Mouse (Mus musculus): ENCODE measurements around the gene Gna11. TPM values are rescaled to one million over a fixed set of nuclear protein-coding genes. Genes with fewer than 3 reads are reported as not detected.

Gene Gna11
- polyA plus RNA-seq, 1 experiment, result 32.0 TPM

DNA sequence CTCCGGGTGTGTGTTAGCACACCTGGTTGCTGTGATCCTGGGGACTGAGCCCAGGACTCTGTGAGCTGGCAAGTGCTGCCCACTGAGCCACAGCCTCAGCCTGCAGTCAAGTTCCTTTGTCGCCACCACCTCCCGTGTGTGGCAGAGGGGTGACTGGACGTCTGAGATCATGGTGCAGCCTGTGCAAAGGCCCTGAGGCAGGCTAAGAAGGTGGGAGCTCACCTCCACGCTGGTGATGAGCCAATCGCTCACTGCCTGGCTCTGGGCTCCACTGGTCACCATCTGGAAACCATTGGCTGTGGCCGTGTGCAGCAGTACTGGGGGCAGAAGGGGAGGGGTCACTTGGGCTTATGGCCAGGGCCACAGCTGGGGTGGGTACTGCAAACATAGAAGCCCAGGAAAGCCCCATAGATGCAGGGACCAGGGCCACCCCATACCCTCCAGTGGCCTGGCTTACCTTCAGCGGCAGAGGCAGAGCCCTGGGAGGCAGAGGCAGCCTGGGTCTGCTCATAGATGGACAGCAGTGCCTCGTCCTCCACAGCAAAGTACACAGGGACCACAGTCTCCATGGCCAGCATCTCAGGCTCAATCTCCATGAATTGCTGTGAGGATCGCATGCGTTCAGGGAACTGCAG lies 52.3 kb downstream of the Gna11 start:
- Histone ChIP-seq H3K9ac (ENCODE audit: low read depth, poor library complexity, severe bottlenecking) (no peak overlapping the region), H3K9me3 (replicated peaks; ENCODE audit: control insufficient read depth, insufficient read depth, low read length, poor library complexity, severe bottlenecking) (no peaks in the 10 kb centered on the region), H3K27ac (ENCODE audit: insufficient read depth, low read length) (no peak overlapping the region), H3K4me3 (ENCODE audit: low read depth, low read length) (no peak overlapping the region), H3K27me3 (ENCODE audit: control insufficient read depth, insufficient read depth, low read length, poor library complexity, severe bottlenecking) (no peaks in the 10 kb centered on the region), H3K4me1 (ENCODE audit: control insufficient read depth, insufficient read depth, low read length) (peaks cover 3% of the 10 kb centered on the region), H3K36me3 (ENCODE audit: control insufficient read depth, insufficient read depth, low read length, poor library complexity, severe bottlenecking) (peaks cover 13% of the 10 kb centered on the region)
- TF ChIP-seq CTCF (IDR thresholded peaks at IDR 0.05; ENCODE audit: low read depth, low read length) (no peak), POLR2A (IDR thresholded peaks at IDR 0.05; ENCODE audit: insufficient read depth, low read length) (no peak), EP300 (IDR thresholded peaks at IDR 0.05; ENCODE audit: insufficient read depth, low read depth, low read length) (no peak)

GRCm38 (mm10) chr10:81491018-81491417 lies 54.0 kb downstream of the Gna11 start:
- peaks cover 20% of the 10 kb centered on the region for H3K36me3 ChIP-seq (ENCODE audit: control insufficient read depth, insufficient read depth, low read length, poor library complexity, severe bottlenecking)
- TF ChIP-seq POLR2A (IDR thresholded peaks at IDR 0.05; ENCODE audit: insufficient read depth, low read length) (no peak), EP300 (IDR thresholded peaks at IDR 0.05; ENCODE audit: insufficient read depth, low read depth, low read length) (no peak), CTCF (IDR thresholded peaks at IDR 0.05; ENCODE audit: low read depth, low read length) (no peak)

GRCm38 (mm10) chr10:81489941-81490340 lies 55.0 kb downstream of the Gna11 start:
- Histone ChIP-seq H3K36me3 (ENCODE audit: control insufficient read depth, insufficient read depth, low read length, poor library complexity, severe bottlenecking) (peaks cover 20% of the 10 kb centered on the region), H3K4me1 (ENCODE audit: control insufficient read depth, insufficient read depth, low read length) (peaks cover under 1% of the 10 kb centered on the region)

More at GRCm38 (mm10) chr10:81491018-81491417, 54.0 kb downstream of the Gna11 start:
- peaks cover 3% of the 10 kb centered on the region for H3K4me1 ChIP-seq (ENCODE audit: control insufficient read depth, insufficient read depth, low read length)
- no peak overlapping the region for H3K4me3 ChIP-seq (ENCODE audit: low read depth, low read length)
- no peak overlapping the region for H3K9ac ChIP-seq (ENCODE audit: low read depth, poor library complexity, severe bottlenecking)
- H3K9me3 ChIP-seq (replicated peaks; ENCODE audit: control insufficient read depth, insufficient read depth, low read length, poor library complexity, severe bottlenecking), result no peaks in the 10 kb centered on the region
- no peak overlapping the region for H3K27ac ChIP-seq (ENCODE audit: insufficient read depth, low read length)
- no peaks in the 10 kb centered on the region for H3K27me3 ChIP-seq (ENCODE audit: control insufficient read depth, insufficient read depth, low read length, poor library complexity, severe bottlenecking)

DNA sequence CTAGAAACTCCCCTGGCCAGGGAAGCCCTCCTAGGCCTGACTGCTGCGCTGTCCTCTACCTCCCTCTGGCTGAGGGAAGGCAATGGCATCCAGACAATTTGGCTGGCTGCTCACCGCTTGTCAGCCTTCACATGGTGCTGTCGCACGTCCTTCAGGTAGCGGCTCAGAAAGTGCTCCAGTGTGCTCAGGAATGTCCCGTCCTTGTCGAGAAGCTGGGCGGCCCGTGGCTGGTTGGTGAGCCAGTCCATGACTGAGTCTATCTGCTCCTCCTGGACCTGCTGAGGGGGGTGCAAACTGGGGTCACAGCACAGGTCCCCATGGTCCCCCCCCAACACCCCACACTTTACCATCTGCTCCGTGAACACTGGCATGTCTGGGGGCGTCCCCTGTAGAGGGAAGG lies 56.9 kb downstream of the Gna11 start:
- Histone ChIP-seq H3K9me3 (replicated peaks; ENCODE audit: control insufficient read depth, insufficient read depth, low read length, poor library complexity, severe bottlenecking) (no peaks in the 10 kb centered on the region), H3K4me1 (ENCODE audit: control insufficient read depth, insufficient read depth, low read length) (no peaks in the 10 kb centered on the region), H3K36me3 (ENCODE audit: control insufficient read depth, insufficient read depth, low read length, poor library complexity, severe bottlenecking) (peaks cover 20% of the 10 kb centered on the region), H3K27ac (ENCODE audit: insufficient read depth, low read length) (peak overlapping the region; percentile 27), H3K4me3 (ENCODE audit: low read depth, low read length) (no peak overlapping the region), H3K9ac (ENCODE audit: low read depth, poor library complexity, severe bottlenecking) (no peak overlapping the region), H3K27me3 (ENCODE audit: control insufficient read depth, insufficient read depth, low read length, poor library complexity, severe bottlenecking) (no peaks in the 10 kb centered on the region)
- TF ChIP-seq CTCF (IDR thresholded peaks at IDR 0.05; ENCODE audit: low read depth, low read length), result peak; percentile 20
- TF ChIP-seq POLR2A (IDR thresholded peaks at IDR 0.05; ENCODE audit: insufficient read depth, low read length), result no peak

More at GRCm38 (mm10) chr10:81489941-81490340, 55.0 kb downstream of the Gna11 start:
- Histone ChIP-seq H3K9me3 (replicated peaks; ENCODE audit: control insufficient read depth, insufficient read depth, low read length, poor library complexity, severe bottlenecking) (no peaks in the 10 kb centered on the region), H3K27ac (ENCODE audit: insufficient read depth, low read length) (no peak overlapping the region), H3K4me3 (ENCODE audit: low read depth, low read length) (no peak overlapping the region), H3K9ac (ENCODE audit: low read depth, poor library complexity, severe bottlenecking) (no peak overlapping the region), H3K27me3 (ENCODE audit: control insufficient read depth, insufficient read depth, low read length, poor library complexity, severe bottlenecking) (no peaks in the 10 kb centered on the region)
- TF ChIP-seq CTCF (IDR thresholded peaks at IDR 0.05; ENCODE audit: low read depth, low read length), result no peak
- no peak for TF ChIP-seq POLR2A (IDR thresholded peaks at IDR 0.05; ENCODE audit: insufficient read depth, low read length)
- TF ChIP-seq EP300 (IDR thresholded peaks at IDR 0.05; ENCODE audit: insufficient read depth, low read depth, low read length), result no peak

GRCm38 (mm10) chr10:81486496-81486895 lies 58.5 kb downstream of the Gna11 start:
- Histone ChIP-seq H3K27me3 (ENCODE audit: control insufficient read depth, insufficient read depth, low read length, poor library complexity, severe bottlenecking) (no peaks in the 10 kb centered on the region), H3K9me3 (replicated peaks; ENCODE audit: control insufficient read depth, insufficient read depth, low read length, poor library complexity, severe bottlenecking) (no peaks in the 10 kb centered on the region), H3K4me3 (ENCODE audit: low read depth, low read length) (no peak overlapping the region), H3K4me1 (ENCODE audit: control insufficient read depth, insufficient read depth, low read length) (no peaks in the 10 kb centered on the region), H3K36me3 (ENCODE audit: control insufficient read depth, insufficient read depth, low read length, poor library complexity, severe bottlenecking) (peaks cover 14% of the 10 kb centered on the region), H3K9ac (ENCODE audit: low read depth, poor library complexity, severe bottlenecking) (no peak overlapping the region), H3K27ac (ENCODE audit: insufficient read depth, low read length) (no peak overlapping the region)
- TF ChIP-seq EP300 (IDR thresholded peaks at IDR 0.05; ENCODE audit: insufficient read depth, low read depth, low read length), result no peak
- no peak for TF ChIP-seq POLR2A (IDR thresholded peaks at IDR 0.05; ENCODE audit: insufficient read depth, low read length)

GRCm38 (mm10) chr10:81485479-81486018 lies 59.4 kb downstream of the Gna11 start:
- Histone ChIP-seq H3K4me3 (ENCODE audit: low read depth, low read length) (no peak overlapping the region), H3K4me1 (ENCODE audit: control insufficient read depth, insufficient read depth, low read length) (peaks cover under 1% of the 10 kb centered on the region), H3K9ac (ENCODE audit: low read depth, poor library complexity, severe bottlenecking) (no peak overlapping the region), H3K27ac (ENCODE audit: insufficient read depth, low read length) (no peak overlapping the region), H3K9me3 (replicated peaks; ENCODE audit: control insufficient read depth, insufficient read depth, low read length, poor library complexity, severe bottlenecking) (no peaks in the 10 kb centered on the region), H3K36me3 (ENCODE audit: control insufficient read depth, insufficient read depth, low read length, poor library complexity, severe bottlenecking) (peaks cover 10% of the 10 kb centered on the region), H3K27me3 (ENCODE audit: control insufficient read depth, insufficient read depth, low read length, poor library complexity, severe bottlenecking) (no peaks in the 10 kb centered on the region)
- TF ChIP-seq EP300 (IDR thresholded peaks at IDR 0.05; ENCODE audit: insufficient read depth, low read depth, low read length) (no peak), CTCF (IDR thresholded peaks at IDR 0.05; ENCODE audit: low read depth, low read length) (no peak), POLR2A (IDR thresholded peaks at IDR 0.05; ENCODE audit: insufficient read depth, low read length) (no peak)
